Comparison of ENCODE assay signal across 26 mouse cellular contexts in the genomic region with DNA sequence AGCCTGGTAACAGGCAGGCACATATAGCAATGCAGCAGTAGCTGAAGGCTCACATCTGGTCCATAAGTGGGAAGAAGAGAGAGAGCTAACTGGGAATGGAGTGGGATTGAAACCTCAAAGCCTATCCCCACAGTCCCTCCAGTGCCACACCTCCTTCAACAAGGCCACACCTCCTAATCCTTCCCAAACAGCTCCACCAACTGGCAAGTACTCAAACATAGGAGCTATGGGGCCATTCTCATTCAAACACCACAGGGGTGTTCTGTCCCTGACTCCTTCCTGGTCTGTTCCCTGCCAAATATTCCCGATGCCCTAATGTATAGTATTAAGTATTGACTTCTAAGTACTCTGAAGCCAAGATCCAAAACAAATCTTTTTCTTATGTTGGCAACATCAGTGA.
"Had no signal": no experiment of that assay in that cellular context is flagged by ENCODE, and none has a peak within 500 bp of the region (broad histone marks: within the 10 kb centered on the region; RNA-seq: fewer than 3 reads in every experiment).

No protein-coding gene starts in this region.

- DNase-seq: cerebellum, adult 9-10 months; cerebellum, adult 9-11 months; cerebellum, postnatal 10 days; cerebellum, postnatal 14 days; cerebellum, postnatal 25 days; cerebellum, postnatal 36 days; embryo, embryonic 11 days; forebrain, postnatal 0 days; gastrocnemius, adult 2 months; gastrocnemius, postnatal 10 days; gastrocnemius, postnatal 14 days; gastrocnemius, postnatal 25 days; gastrocnemius, postnatal 36 days; heart, adult 18-20 months; heart, adult 2 months had no signal

- H3K27me3 ChIP-seq: embryonic facial prominence, embryonic 12.5 days; embryonic facial prominence, embryonic 13.5 days; embryonic facial prominence, embryonic 15.5 days; forebrain, embryonic 13.5 days; forebrain, embryonic 15.5 days had no signal

- H3K4me3 ChIP-seq: embryonic facial prominence, embryonic 10.5 days; embryonic facial prominence, embryonic 12.5 days; embryonic facial prominence, embryonic 13.5 days; embryonic facial prominence, embryonic 15.5 days; erythroblast, embryonic 14.5 days; forebrain, embryonic 10.5 days; forebrain, embryonic 12.5 days; forebrain, embryonic 13.5 days; forebrain, embryonic 15.5 days; gastrocnemius, adult 2 months; heart, adult 2 months; heart, embryonic 10.5 days had no signal

- H3K9me3 ChIP-seq: embryonic facial prominence, embryonic 10.5 days; embryonic facial prominence, embryonic 12.5 days; embryonic facial prominence, embryonic 13.5 days; embryonic facial prominence, embryonic 15.5 days; forebrain, embryonic 12.5 days; forebrain, embryonic 13.5 days; forebrain, embryonic 15.5 days; heart, embryonic 10.5 days had no signal

- ATAC-seq: forebrain, embryonic 13.5 days; forebrain, embryonic 14.5 days; forebrain, embryonic 15.5 days; forebrain, postnatal 0 days had no signal

- H3K4me1 ChIP-seq: embryonic facial prominence, embryonic 10.5 days; embryonic facial prominence, embryonic 12.5 days; embryonic facial prominence, embryonic 13.5 days; embryonic facial prominence, embryonic 15.5 days; forebrain, embryonic 10.5 days; forebrain, embryonic 12.5 days; forebrain, embryonic 13.5 days; forebrain, embryonic 15.5 days; heart, embryonic 10.5 days had no signal

- H3K27ac ChIP-seq: embryonic facial prominence, embryonic 10.5 days; embryonic facial prominence, embryonic 12.5 days; embryonic facial prominence, embryonic 13.5 days; embryonic facial prominence, embryonic 15.5 days; forebrain, embryonic 10.5 days; forebrain, embryonic 12.5 days; forebrain, embryonic 13.5 days; forebrain, embryonic 15.5 days; gastrocnemius, adult 2 months; heart, adult 2 months; heart, embryonic 10.5 days had no signal

- H3K4me2 ChIP-seq: embryonic facial prominence, embryonic 12.5 days; embryonic facial prominence, embryonic 13.5 days; embryonic facial prominence, embryonic 15.5 days; forebrain, embryonic 12.5 days; forebrain, embryonic 13.5 days; forebrain, embryonic 15.5 days had no signal

- H3K9ac ChIP-seq: embryonic facial prominence, embryonic 12.5 days; embryonic facial prominence, embryonic 13.5 days; embryonic facial prominence, embryonic 15.5 days; forebrain, embryonic 12.5 days; forebrain, embryonic 13.5 days; forebrain, embryonic 15.5 days; forebrain, postnatal 0 days had no signal

- H3K36me3 ChIP-seq: embryonic facial prominence, embryonic 10.5 days; embryonic facial prominence, embryonic 12.5 days; embryonic facial prominence, embryonic 13.5 days; embryonic facial prominence, embryonic 15.5 days; forebrain, embryonic 10.5 days; forebrain, embryonic 12.5 days; forebrain, embryonic 15.5 days; heart, embryonic 10.5 days had no signal
